Mouse (Mus musculus) limb, embryonic 12.5 days (tissue): ENCODE results near the gene Glrx5. TPM values are rescaled to one million over a fixed set of nuclear protein-coding genes. Genes with fewer than 3 reads are reported as not detected.

Source experiments
- ATAC-seq: fragments of 200-750 bp; cut with Nextera tagmentation; 2 replicates; pipeline ENCODE4 v1.8.0; 2017; ENCODE audit warnings: low read depth, moderate TSS enrichment; ENCODE audit not compliant: insufficient number of reproducible peaks, insufficient read depth, low FRiP score, low TSS enrichment
- H3K27ac ChIP-seq: fragments of 300-500 bp; sonication (generic); 2 replicates; pipeline ENCODE4 v1.5.1; 2016; ENCODE audit warnings: mild to moderate bottlenecking, moderate library complexity
- H3K27me3 ChIP-seq: fragments of 300-500 bp; sonication (generic); 2 replicates; pipeline ENCODE4 v1.6.1; 2016; ENCODE audit warnings: mild to moderate bottlenecking, moderate library complexity
- H3K36me3 ChIP-seq: fragments of 300-500 bp; sonication (generic); 2 replicates; pipeline ENCODE4 v1.6.1; 2016; ENCODE audit warnings: mild to moderate bottlenecking, moderate library complexity
- H3K4me1 ChIP-seq: fragments of 300-500 bp; sonication (generic); replicated peaks from 2 replicates; pipeline ENCODE4 v1.6.1; 2016
- H3K4me2 ChIP-seq: fragments of 300-500 bp; sonication (generic); 2 replicates; pipeline ENCODE4 v1.6.1; 2016; ENCODE audit warnings: mild to moderate bottlenecking, moderate library complexity
- H3K4me3 ChIP-seq: fragments of 300-500 bp; sonication (generic); replicated peaks from 2 replicates; pipeline ENCODE4 v1.5.1; 2016; ENCODE audit warnings: mild to moderate bottlenecking
- H3K9ac ChIP-seq: fragments of 300-500 bp; sonication (generic); replicated peaks from 2 replicates; pipeline ENCODE4 v1.6.1; 2016; ENCODE audit warnings: mild to moderate bottlenecking, moderate library complexity
- H3K9me3 ChIP-seq: fragments of 300-500 bp; sonication (generic); 2 replicates; pipeline ENCODE4 v1.6.1; 2016; ENCODE audit warnings: mild to moderate bottlenecking, moderate library complexity
- WGBS: fragments of 180-500 bp; shearing (Covaris S2); methylation state at CpG from one replicate; pipeline ENCODE4 v1.1.7; 2016; 5-methylcytosine and 5-hydroxymethylcytosine counted together
- polyA plus RNA-seq: library from polyadenylated mRNA; unstranded; fragments of >200 nt; fragmentation: Nextera tagmentation; extraction: Ambion mirVana; gene quantifications from 2 replicates; pipeline ENCODE4 v1.2.1, GENCODE M21; 2016

Gene Glrx5
- polyA plus RNA-seq, 1 experiment from 2014 or later = 180 TPM

- 82% methylated on average over 9 of the region's 9 CpGs for whole genome bisulfite sequencing
- H3K9ac ChIP-seq = no peak overlapping the region
- H3K27me3 ChIP-seq = peaks cover 16% of the 10 kb centered on the region; the same call in 1 of the 2 replicates
- H3K4me2 ChIP-seq = no peak overlapping the region
- H3K4me1 ChIP-seq = no peaks in the 10 kb centered on the region
- no peak for ATAC-seq
- H3K9me3 ChIP-seq = no peaks in the 10 kb centered on the region
- H3K4me3 ChIP-seq = no peak overlapping the region
- H3K36me3 ChIP-seq = no peaks in the 10 kb centered on the region
- H3K27ac ChIP-seq = no peak overlapping the region
Observed at GRCm38 (mm10) chr12:104996012-104996728, 36.3 kb upstream of the Glrx5 start.

GRCm38 (mm10) chr12:104997159-104997558 lies 35.3 kb upstream of the Glrx5 start:
- H3K36me3 ChIP-seq = no peaks in the 10 kb centered on the region
- 83% methylated on average over 10 of the region's 10 CpGs for WGBS
- H3K9me3 ChIP-seq = no peaks in the 10 kb centered on the region
- H3K4me3 ChIP-seq = no peak overlapping the region
- no peaks in the 10 kb centered on the region for H3K4me1 ChIP-seq
- peaks cover 16% of the 10 kb centered on the region; the same call in 1 of the 2 replicates for H3K27me3 ChIP-seq
- ATAC-seq = no peak
- no peak overlapping the region for H3K4me2 ChIP-seq
- no peak overlapping the region for H3K27ac ChIP-seq
- H3K9ac ChIP-seq = no peak overlapping the region

- ATAC-seq = no peak
- H3K4me1 ChIP-seq = peaks cover 2% of the 10 kb centered on the region; the same call in 1 of the 2 replicates
- no peak overlapping the region for H3K9ac ChIP-seq
- H3K27ac ChIP-seq = no peak overlapping the region
- H3K9me3 ChIP-seq = no peaks in the 10 kb centered on the region
- 78% methylated on average over 10 of the region's 10 CpGs for WGBS
- peaks cover 16% of the 10 kb centered on the region; the same call in 1 of the 2 replicates for H3K27me3 ChIP-seq
- H3K4me2 ChIP-seq = no peak overlapping the region
- no peaks in the 10 kb centered on the region for H3K36me3 ChIP-seq
- no peak overlapping the region for H3K4me3 ChIP-seq
Observed at GRCm38 (mm10) chr12:104997641-104998293, 34.7 kb upstream of the Glrx5 start.

GRCm38 (mm10) chr12:104998541-104998940 lies 33.9 kb upstream of the Glrx5 start:
- H3K9ac ChIP-seq = no peak overlapping the region
- H3K4me2 ChIP-seq = no peak overlapping the region
- no peak for ATAC-seq
- 82% methylated on average over 6 of the region's 6 CpGs for WGBS
- H3K9me3 ChIP-seq = no peaks in the 10 kb centered on the region
- H3K36me3 ChIP-seq = no peaks in the 10 kb centered on the region
- H3K4me3 ChIP-seq = no peak overlapping the region
- H3K27me3 ChIP-seq = peaks cover 15% of the 10 kb centered on the region; the same call in 1 of the 2 replicates
- peaks cover 7% of the 10 kb centered on the region; the same call in 1 of the 2 replicates for H3K4me1 ChIP-seq
- H3K27ac ChIP-seq = no peak overlapping the region

- H3K9me3 ChIP-seq = no peaks in the 10 kb centered on the region
Observed at GRCm38 (mm10) chr12:104999171-104999570, 33.3 kb upstream of the Glrx5 start.

GRCm38 (mm10) chr12:105000487-105001283 lies 31.8 kb upstream of the Glrx5 start:
- WGBS = 74% methylated on average over 9 of the region's 9 CpGs
- no peak overlapping the region for H3K27ac ChIP-seq
- peaks cover 10% of the 10 kb centered on the region for H3K27me3 ChIP-seq
- no peaks in the 10 kb centered on the region for H3K9me3 ChIP-seq
- no peak overlapping the region for H3K9ac ChIP-seq
- H3K4me2 ChIP-seq = no peak overlapping the region
- H3K36me3 ChIP-seq = no peaks in the 10 kb centered on the region
- H3K4me1 ChIP-seq = peaks cover 7% of the 10 kb centered on the region; the same call in 1 of the 2 replicates
- H3K4me3 ChIP-seq = no peak overlapping the region
- no peak for ATAC-seq

More at GRCm38 (mm10) chr12:104999171-104999570, 33.3 kb upstream of the Glrx5 start:
- Histone ChIP-seq H3K4me1 (peaks cover 7% of the 10 kb centered on the region; the same call in 1 of the 2 replicates), H3K27ac (no peak overlapping the region), H3K4me2 (no peak overlapping the region), H3K27me3 (peaks cover 9% of the 10 kb centered on the region; the same call in 1 of the 2 replicates), H3K4me3 (no peak overlapping the region), H3K9ac (no peak overlapping the region), H3K36me3 (no peaks in the 10 kb centered on the region)
- no peak for ATAC-seq
- WGBS = 64% methylated on average over 8 of the region's 8 CpGs

GRCm38 (mm10) chr12:105001317-105001716 lies 31.2 kb upstream of the Glrx5 start:
- Histone ChIP-seq H3K27ac (no peak overlapping the region), H3K9me3 (no peaks in the 10 kb centered on the region), H3K27me3 (peaks cover 11% of the 10 kb centered on the region), H3K4me3 (no peak overlapping the region), H3K36me3 (no peaks in the 10 kb centered on the region), H3K4me1 (peaks cover 7% of the 10 kb centered on the region; the same call in 1 of the 2 replicates), H3K4me2 (no peak overlapping the region), H3K9ac (no peak overlapping the region)
- 80% methylated on average over 9 of the region's 9 CpGs for WGBS
- no peak for ATAC-seq

GRCm38 (mm10) chr12:105002340-105003132 lies 30.0 kb upstream of the Glrx5 start:
- H3K36me3 ChIP-seq = no peaks in the 10 kb centered on the region
- peaks cover 19% of the 10 kb centered on the region for H3K27me3 ChIP-seq
- no peak for ATAC-seq
- H3K4me3 ChIP-seq = no peak overlapping the region
- H3K9me3 ChIP-seq = no peaks in the 10 kb centered on the region
- no peak overlapping the region; the same call in 1 of the 2 replicates for H3K27ac ChIP-seq
- 74% methylated on average over 10 of the region's 10 CpGs for WGBS
- H3K4me1 ChIP-seq = peaks cover 7% of the 10 kb centered on the region; the same call in 1 of the 2 replicates
- H3K4me2 ChIP-seq = no peak overlapping the region
- H3K9ac ChIP-seq = no peak overlapping the region

GRCm38 (mm10) chr12:105003158-105003557 lies 29.3 kb upstream of the Glrx5 start:
- WGBS = 47% methylated on average over 9 of the region's 9 CpGs
- no peak overlapping the region for H3K4me2 ChIP-seq
- no peak; the same call in 1 of the 2 replicates for ATAC-seq
- H3K4me1 ChIP-seq = peaks cover 7% of the 10 kb centered on the region; the same call in 1 of the 2 replicates
- H3K27me3 ChIP-seq = peaks cover 25% of the 10 kb centered on the region
- H3K4me3 ChIP-seq = no peak overlapping the region
- no peaks in the 10 kb centered on the region for H3K9me3 ChIP-seq
- H3K9ac ChIP-seq = no peak overlapping the region
- no peaks in the 10 kb centered on the region for H3K36me3 ChIP-seq
- no peak overlapping the region for H3K27ac ChIP-seq

- Histone ChIP-seq H3K36me3 (no peaks in the 10 kb centered on the region), H3K4me3 (no peak overlapping the region), H3K27ac (no peak overlapping the region), H3K9me3 (no peaks in the 10 kb centered on the region), H3K27me3 (peaks cover 31% of the 10 kb centered on the region), H3K9ac (no peak overlapping the region), H3K4me1 (peaks cover 11% of the 10 kb centered on the region), H3K4me2 (no peak overlapping the region)
- ATAC-seq = no peak
- 66% methylated on average over 3 of the region's 3 CpGs for WGBS
Observed at GRCm38 (mm10) chr12:105003715-105004114, 28.8 kb upstream of the Glrx5 start.
